Mouse (Mus musculus) megakaryocyte, adult 5-6 weeks (primary cell): ENCODE data around the gene Tpst2. TPM values are rescaled to one million over a fixed set of nuclear protein-coding genes. Genes with fewer than 3 reads are reported as not detected.

Experiments
- ATAC-seq: 2 replicates; pipeline ENCODE4 v1.8.0; 2016; ENCODE audit warnings: mild to moderate bottlenecking, inconsistent platforms; ENCODE audit not compliant: poor library complexity, severe bottlenecking
- total RNA-seq, 2 experiments: library from RNA; stranded (forward) in 1 of 2; stranded (reverse) in 1 of 2; fragments of 153-499, 151-499 nt in 1 of 2; fragments of 221-1000, 200-1000 nt in 1 of 2; gene quantifications; 2 replicates each; pipeline versions ENCODE4 v1.2.3 to v1.2.4; 2015 to 2017

Gene Tpst2
- total RNA-seq (2015) (52.1 and 57.5 TPM in 2 replicates), total RNA-seq (2017) (69.2 and 77.0 TPM in 2 replicates)

GRCm38 (mm10) chr5:112276267-112276873, at the start of gene Tpst2:
Gene Tpst2, plus strand, starts transcription at chr5:112276691.
- ATAC-seq: peak; percentile 76

- no peak for ATAC-seq
Observed at GRCm38 (mm10) chr5:112227354-112227753, 49.1 kb upstream of the Tpst2 start.

- ATAC-seq: no peak
Observed at GRCm38 (mm10) chr5:112227898-112228239, 48.6 kb upstream of the Tpst2 start.

GRCm38 (mm10) chr5:112228240-112229076, 48.0 kb upstream of the Tpst2 start:
- ATAC-seq: no peak

- ATAC-seq: no peak
Observed at GRCm38 (mm10) chr5:112235806-112236205, 40.7 kb upstream of the Tpst2 start.

- ATAC-seq: no peak
Observed at GRCm38 (mm10) chr5:112236631-112237030, 39.9 kb upstream of the Tpst2 start.

- no peak for ATAC-seq
Observed at GRCm38 (mm10) chr5:112237439-112237838, 39.1 kb upstream of the Tpst2 start.

- no peak for ATAC-seq
Observed at GRCm38 (mm10) chr5:112237866-112238570, 38.5 kb upstream of the Tpst2 start.

- ATAC-seq: no peak
Observed at GRCm38 (mm10) chr5:112238781-112239482, 37.6 kb upstream of the Tpst2 start.

GRCm38 (mm10) chr5:112240761-112241160, 35.7 kb upstream of the Tpst2 start:
- ATAC-seq: peak; percentile 91

GRCm38 (mm10) chr5:112241849-112242248, 34.6 kb upstream of the Tpst2 start:
- no peak for ATAC-seq

- ATAC-seq: peak; percentile 43
Observed at GRCm38 (mm10) chr5:112242361-112242778, 34.1 kb upstream of the Tpst2 start.

- ATAC-seq: no peak
Observed at GRCm38 (mm10) chr5:112243041-112243440, 33.5 kb upstream of the Tpst2 start.

- no peak for ATAC-seq
Observed at GRCm38 (mm10) chr5:112243539-112244274, 32.8 kb upstream of the Tpst2 start.

- ATAC-seq: no peak
Observed at GRCm38 (mm10) chr5:112244275-112244562, 32.3 kb upstream of the Tpst2 start.

- no peak for ATAC-seq
Observed at GRCm38 (mm10) chr5:112244890-112245615, 31.4 kb upstream of the Tpst2 start.

- no peak for ATAC-seq
Observed at GRCm38 (mm10) chr5:112247399-112247798, 29.1 kb upstream of the Tpst2 start.

- ATAC-seq: no peak
Observed at GRCm38 (mm10) chr5:112249106-112249505, 27.4 kb upstream of the Tpst2 start.

- ATAC-seq: no peak
Observed at GRCm38 (mm10) chr5:112252400-112252799, 24.1 kb upstream of the Tpst2 start, which contains the start of gene Cryba4. Gene Cryba4, minus strand, starts transcription at chr5:112252518.

- peak; percentile 74 for ATAC-seq
Observed at GRCm38 (mm10) chr5:112253169-112253568, 23.3 kb upstream of the Tpst2 start.
